Mouse (Mus musculus) retina, embryonic 14.5 days (tissue): ENCODE results near the gene Trim2.

Experiments used
- DNase-seq: peaks from one replicate; pipeline ENCODE4 v3.0.0-alpha.2; 2015; ENCODE audit warnings: low spot score

The Trim2 gene

GRCm38 (mm10) chr3:84319504-84319903, 12.8 kb upstream of the Trim2 start:
- DNase-seq = no peak

DNA sequence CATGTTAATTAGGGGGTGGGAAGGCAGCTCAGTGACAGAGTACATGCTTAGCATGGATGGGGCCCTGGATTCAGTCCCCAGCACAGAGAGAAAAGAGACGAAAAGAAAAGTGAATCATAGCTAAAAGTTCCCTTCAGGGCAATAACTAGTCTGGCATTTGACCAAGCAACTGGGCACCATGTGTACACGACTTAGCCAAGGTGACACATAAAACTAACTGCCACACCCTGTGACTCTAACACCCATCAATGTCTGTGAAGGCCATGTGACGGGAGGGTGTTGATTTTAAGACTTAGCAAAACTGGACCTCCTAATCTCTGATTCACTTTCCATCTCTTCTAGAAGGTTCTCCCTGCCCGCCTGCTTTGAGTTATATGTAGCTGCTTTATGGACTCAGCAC, 12.2 kb upstream of the Trim2 start:
- no peak for DNase-seq

GRCm38 (mm10) chr3:84314651-84315191, 8.0 kb upstream of the Trim2 start:
- DNase-seq = peak; percentile 93

- DNase-seq = no peak
Measured at GRCm38 (mm10) chr3:84313801-84314541, 7.3 kb upstream of the Trim2 start.

DNA sequence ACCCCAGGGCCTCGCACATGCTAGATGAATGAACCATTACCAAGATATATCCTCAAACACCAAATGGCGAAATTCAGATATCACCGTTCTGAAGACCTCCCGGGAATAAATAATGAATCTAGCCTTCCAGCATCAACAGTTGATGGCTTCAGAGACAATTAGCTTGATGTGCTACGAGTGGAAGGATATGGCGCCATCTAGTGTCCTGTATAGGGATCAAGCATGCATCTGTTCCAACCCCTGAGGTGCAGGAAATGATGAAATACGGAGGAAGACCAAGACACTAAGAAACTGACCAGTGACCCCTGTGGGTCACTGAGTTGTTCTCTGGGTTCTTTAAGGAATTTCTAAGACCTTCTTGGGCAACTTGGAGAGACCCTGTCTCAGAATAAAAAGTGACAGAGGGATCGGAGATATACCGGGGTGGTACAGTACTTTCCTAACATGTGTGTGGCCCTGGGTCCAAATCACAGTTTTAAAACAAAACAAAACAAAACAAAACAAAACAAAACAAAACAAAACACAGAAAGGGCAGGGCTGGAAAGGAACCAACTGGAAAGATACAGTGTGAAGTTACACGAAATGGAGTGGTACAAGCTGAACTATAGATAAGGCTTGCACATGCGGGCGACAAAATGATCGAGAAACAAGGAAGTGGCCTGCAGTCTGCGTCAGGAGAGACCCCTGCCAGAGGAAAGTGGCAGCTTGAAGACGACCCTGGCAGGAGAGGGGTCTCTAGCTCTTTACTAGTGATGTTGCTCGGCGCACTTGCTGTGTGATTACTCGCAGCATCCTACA, 6.5 kb upstream of the Trim2 start:
- peak; percentile 92 for DNase-seq

GRCm38 (mm10) chr3:84312326-84312725, 5.6 kb upstream of the Trim2 start:
- DNase-seq = no peak

DNA sequence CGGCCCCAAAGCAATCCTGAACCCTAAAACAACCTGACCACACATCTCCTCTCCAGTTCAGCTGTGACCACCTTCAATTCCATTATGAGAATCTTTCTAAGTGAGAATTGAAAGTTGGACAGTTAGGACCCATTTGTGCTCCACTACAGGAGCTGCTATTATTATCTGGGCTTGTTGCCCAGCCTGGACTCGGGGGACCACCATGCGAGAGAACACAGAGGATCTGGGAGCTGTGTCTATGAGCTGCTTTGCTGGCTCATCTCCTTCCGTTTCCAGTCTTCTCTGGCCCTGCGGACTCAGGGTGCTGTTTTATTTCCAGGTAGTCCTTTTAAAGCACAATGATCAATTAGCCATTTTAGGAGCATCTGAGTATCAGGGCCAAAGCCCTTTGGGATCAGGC, 839 bp upstream of the Trim2 start:
- no peak for DNase-seq

DNA sequence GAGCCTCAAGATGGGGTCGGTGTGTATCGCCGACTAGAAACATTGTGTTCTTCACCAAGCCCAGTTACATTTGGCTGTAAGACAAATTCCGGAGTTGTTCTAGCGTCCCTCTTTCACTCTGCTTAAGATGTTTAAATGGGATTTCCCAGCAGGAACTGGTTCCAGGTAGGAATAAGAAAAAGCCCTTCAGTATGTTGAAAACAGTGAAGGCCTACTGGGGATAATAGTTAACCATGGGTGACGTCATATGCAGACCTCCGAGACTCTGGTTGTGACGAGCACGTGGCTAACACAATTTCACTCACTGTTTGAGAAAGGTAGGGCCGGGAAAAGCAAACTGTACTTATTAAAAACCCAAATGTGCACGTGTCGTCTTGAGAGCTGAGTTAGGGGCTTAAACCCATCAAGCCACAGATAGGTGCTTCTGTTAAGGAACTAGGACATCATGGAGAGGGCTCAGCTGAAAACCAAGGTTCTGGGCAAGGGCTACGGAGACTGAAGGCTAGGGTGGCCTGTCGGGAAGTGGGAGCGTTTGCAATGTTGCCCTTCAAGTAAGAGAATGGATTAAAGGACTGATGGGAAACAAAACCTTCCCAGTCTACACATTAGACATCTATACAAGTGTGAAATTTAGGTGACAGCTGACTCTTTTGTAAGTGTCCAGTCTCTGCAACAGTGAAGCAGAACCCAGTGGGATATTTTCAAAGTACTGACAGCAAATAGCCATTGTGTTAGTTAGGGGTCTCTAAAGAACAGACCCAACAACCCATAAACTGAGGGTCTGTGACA, 761 bp downstream of the Trim2 start:
- DNase-seq = peak; percentile 26

GRCm38 (mm10) chr3:84305010-84305692, 1.5 kb downstream of the Trim2 start:
- peak; percentile 93 for DNase-seq

- peak; percentile 73 for DNase-seq
Measured at GRCm38 (mm10) chr3:84304339-84305009, 2.2 kb downstream of the Trim2 start.

DNA sequence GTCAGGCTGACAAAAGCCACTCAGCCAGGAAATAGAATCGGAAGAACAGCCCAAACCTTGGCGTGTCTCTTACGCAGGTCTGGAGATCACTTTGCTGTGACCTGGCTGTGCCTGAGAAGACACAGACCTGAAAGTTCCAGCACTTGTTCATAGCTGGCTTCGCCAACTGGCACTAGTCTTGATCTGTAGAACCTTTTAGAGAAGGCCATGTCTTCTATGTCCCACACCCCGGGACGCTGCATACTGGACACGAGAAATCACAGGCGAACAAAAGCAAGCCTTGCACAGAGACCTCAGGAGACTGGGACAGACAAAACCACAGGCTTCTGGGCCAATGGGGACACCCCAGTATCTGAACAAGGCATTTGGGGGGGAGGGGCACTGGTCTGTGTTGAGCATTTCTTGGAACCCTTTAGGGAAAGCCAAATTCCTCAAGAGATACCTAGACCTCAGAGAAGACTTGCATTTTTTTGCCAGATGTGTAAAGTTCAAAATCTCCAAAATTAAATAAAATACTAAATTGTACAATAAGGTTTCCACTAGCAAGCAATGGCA, 3.2 kb downstream of the Trim2 start:
- no peak for DNase-seq

DNA sequence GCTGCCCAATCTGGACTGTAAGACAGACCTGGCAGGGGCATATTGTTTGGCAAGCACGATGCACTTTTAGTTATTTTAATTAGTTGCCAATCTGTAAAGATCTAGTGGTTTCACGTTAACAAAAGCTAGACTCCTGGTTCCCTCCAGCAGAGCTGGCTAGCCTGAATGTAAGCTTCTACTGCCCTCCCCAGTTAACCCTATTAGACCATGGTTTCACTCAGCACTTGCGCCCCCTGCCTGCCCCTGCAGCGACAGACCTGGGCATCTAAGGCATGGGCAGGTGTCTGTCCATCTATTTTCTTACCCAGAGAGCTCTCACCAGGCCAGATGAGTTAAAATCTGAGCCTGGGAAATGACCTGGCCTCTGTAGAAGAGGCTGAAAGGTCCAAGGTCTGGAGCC, 4.4 kb downstream of the Trim2 start:
- DNase-seq = peak; percentile 68

DNA sequence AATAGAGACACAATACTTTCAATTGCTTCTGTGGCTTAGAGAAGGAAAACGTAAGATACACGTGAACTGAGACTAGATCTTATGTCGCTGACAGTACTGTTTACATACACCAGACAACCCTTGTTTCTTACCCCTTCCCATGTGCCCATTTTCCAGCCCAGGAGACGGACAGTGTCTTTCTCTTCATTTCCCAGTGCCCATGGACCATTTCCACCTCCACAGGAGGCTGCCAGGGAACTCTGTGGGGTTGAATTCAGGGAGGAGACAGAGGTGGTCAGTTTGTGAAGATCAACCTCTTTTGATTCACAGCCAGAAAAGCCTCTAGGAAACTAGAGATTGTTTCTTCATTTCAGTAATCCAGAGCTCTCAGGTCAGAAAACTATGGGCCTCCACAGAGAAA, 5.0 kb downstream of the Trim2 start:
- DNase-seq = no peak

GRCm38 (mm10) chr3:84298186-84298585, 8.5 kb downstream of the Trim2 start:
- no peak for DNase-seq

DNA sequence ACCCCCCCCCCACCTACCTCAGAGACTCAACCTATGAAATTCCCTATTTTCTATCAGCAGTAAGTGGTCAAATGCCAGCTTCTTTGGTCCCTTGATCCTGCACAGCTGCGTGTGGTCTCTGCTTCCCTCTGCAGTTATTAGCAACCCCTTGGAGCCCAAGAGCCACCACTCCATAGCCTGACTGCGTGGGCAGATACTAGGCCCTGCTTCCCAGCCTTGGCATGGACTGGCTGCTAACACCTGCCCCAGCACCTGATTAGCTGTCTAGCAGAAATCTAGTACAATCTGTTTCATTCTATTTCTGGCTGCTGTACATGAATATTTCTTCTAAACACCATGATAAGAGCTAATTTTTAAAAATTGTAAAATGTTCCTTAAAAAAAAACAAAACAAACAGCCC, 10.0 kb downstream of the Trim2 start:
- DNase-seq = no peak

DNA sequence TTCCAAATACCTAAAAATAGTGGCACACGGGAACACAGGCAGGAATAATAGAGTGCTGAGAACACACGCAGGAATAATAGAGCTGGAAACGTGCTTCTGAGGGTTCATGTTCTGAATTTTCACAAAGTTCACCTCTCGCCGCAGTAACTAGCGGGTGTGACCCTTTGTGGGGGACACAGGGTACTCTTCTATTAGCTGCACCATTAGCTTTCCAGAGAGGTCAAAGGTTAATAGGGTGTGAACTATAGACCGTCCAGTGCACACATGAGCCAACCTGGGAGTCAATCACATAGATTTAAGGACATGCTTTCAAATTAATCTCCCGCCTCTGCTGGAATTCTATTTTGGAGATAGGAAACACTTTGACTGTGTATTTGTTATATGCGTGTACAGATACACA, 11.9 kb downstream of the Trim2 start:
- no peak for DNase-seq

GRCm38 (mm10) chr3:84293666-84294595, 12.7 kb downstream of the Trim2 start:
- no peak for DNase-seq

GRCm38 (mm10) chr3:84292238-84292637, 14.4 kb downstream of the Trim2 start:
- DNase-seq = no peak

- DNase-seq = no peak
Measured at GRCm38 (mm10) chr3:84288931-84289330, 17.7 kb downstream of the Trim2 start.

GRCm38 (mm10) chr3:84287256-84287655, 19.4 kb downstream of the Trim2 start:
- DNase-seq = no peak
